Mouse (Mus musculus) lung, embryonic 16.5 days (tissue): ENCODE data around the gene Hdgfl3. TPM values are rescaled to one million over a fixed set of nuclear protein-coding genes. Genes with fewer than 3 reads are reported as not detected.
"Not testable (repeated sequence)": the region's sequence is repeated elsewhere in the genome, so short reads cannot be mapped to it uniquely, and the experiment has no call there.

ENCODE experiments used
- ATAC-seq: fragments of 200-750 bp; cut with Nextera tagmentation; 2 replicates; pipeline ENCODE4 v1.8.0; 2017; ENCODE audit warnings: low read depth, mild to moderate bottlenecking, moderate library complexity
- H3K27ac ChIP-seq: fragments of 300-500 bp; sonication (generic); 2 replicates; pipeline ENCODE4 v1.5.1; 2014; ENCODE audit warnings: mild to moderate bottlenecking, control low read depth, low read length
- H3K27me3 ChIP-seq: fragments of 300-500 bp; sonication (generic); 2 replicates; pipeline ENCODE4 v1.6.1; 2014; ENCODE audit warnings: low read depth, low read length, mixed read lengths; ENCODE audit not compliant: control insufficient read depth, insufficient read depth
- H3K36me3 ChIP-seq: fragments of 300-500 bp; sonication (generic); 2 replicates; pipeline ENCODE4 v1.6.1; 2014; ENCODE audit warnings: low read length; ENCODE audit not compliant: control insufficient read depth, insufficient read depth
- H3K4me1 ChIP-seq: fragments of 300-500 bp; sonication (generic); replicated peaks from 2 replicates; pipeline ENCODE4 v1.6.1; 2014; ENCODE audit warnings: low read length, mixed read lengths; ENCODE audit not compliant: control insufficient read depth, insufficient read depth
- H3K4me2 ChIP-seq: fragments of 300-500 bp; sonication (generic); 2 replicates; pipeline ENCODE4 v1.6.1; 2014; ENCODE audit warnings: low read depth, low read length, control low read depth
- H3K4me3 ChIP-seq: fragments of 300-500 bp; sonication (generic); 2 replicates; pipeline ENCODE4 v1.5.1; 2014; ENCODE audit warnings: mild to moderate bottlenecking, low read length, control low read depth
- H3K9ac ChIP-seq: fragments of 300-500 bp; sonication (generic); 2 replicates; pipeline ENCODE4 v1.6.1; 2014; ENCODE audit warnings: low read length, control low read depth
- H3K9me3 ChIP-seq: fragments of 300-500 bp; sonication (generic); 2 replicates; pipeline ENCODE4 v1.6.1; 2016; ENCODE audit warnings: low read length; ENCODE audit not compliant: control insufficient read depth
- WGBS: fragments of 180-500 bp; shearing (Covaris S2); extraction: QIAGEN DNeasy Blood & Tissue Kit; methylation state at CpG from one replicate; pipeline ENCODE4 v1.1.7; 2014; 5-methylcytosine and 5-hydroxymethylcytosine counted together
- polyA plus RNA-seq: library from polyadenylated mRNA; unstranded; fragments of >200 nt; fragmentation: Nextera tagmentation; extraction: Ambion mirVana; gene quantifications from 2 replicates; pipeline ENCODE4 v1.2.1, GENCODE M21; 2015

The Hdgfl3 gene
- polyA plus RNA-seq, 1 experiment from 2014 or later, result 7.4 TPM

- no peaks in the 10 kb centered on the region for H3K4me1 ChIP-seq
- H3K36me3 ChIP-seq, result no peaks in the 10 kb centered on the region
- H3K4me2 ChIP-seq, result no peak overlapping the region
- H3K4me3 ChIP-seq, result no peak overlapping the region
- H3K27ac ChIP-seq, result no peak overlapping the region
- H3K9me3 ChIP-seq, result no peaks in the 10 kb centered on the region
- ATAC-seq, result no peak
- no peaks in the 10 kb centered on the region for H3K27me3 ChIP-seq
- no peak overlapping the region for H3K9ac ChIP-seq
- 68% methylated on average over 7 of the region's 7 CpGs for WGBS
These were observed 92.1 kb downstream of the Hdgfl3 start for GRCm38 (mm10) chr7:81842141-81842540.

GRCm38 (mm10) chr7:81841439-81841838 is 92.8 kb downstream of the Hdgfl3 start:
- 69% methylated on average over 6 of the region's 6 CpGs for WGBS
- H3K4me2 ChIP-seq, result no peak overlapping the region
- H3K4me3 ChIP-seq, result no peak overlapping the region
- H3K9me3 ChIP-seq, result no peaks in the 10 kb centered on the region
- ATAC-seq, result no peak
- no peak overlapping the region for H3K27ac ChIP-seq
- no peaks in the 10 kb centered on the region for H3K27me3 ChIP-seq
- H3K36me3 ChIP-seq, result no peaks in the 10 kb centered on the region
- no peak overlapping the region for H3K9ac ChIP-seq
- H3K4me1 ChIP-seq, result no peaks in the 10 kb centered on the region

- Histone ChIP-seq H3K9ac (no peak overlapping the region), H3K9me3 (no peaks in the 10 kb centered on the region), H3K4me2 (no peak overlapping the region), H3K4me1 (no peaks in the 10 kb centered on the region), H3K4me3 (no peak overlapping the region), H3K36me3 (no peaks in the 10 kb centered on the region), H3K27ac (no peak overlapping the region), H3K27me3 (no peaks in the 10 kb centered on the region)
- ATAC-seq, result no peak
- WGBS, result 66% methylated on average over 7 of the region's 7 CpGs
These were observed 93.6 kb downstream of the Hdgfl3 start for GRCm38 (mm10) chr7:81840661-81841181.

GRCm38 (mm10) chr7:81839746-81840145 is 94.5 kb downstream of the Hdgfl3 start:
- WGBS, result 47% methylated on average over 6 of the region's 6 CpGs

GRCm38 (mm10) chr7:81837771-81838170 is 96.5 kb downstream of the Hdgfl3 start:
- H3K36me3 ChIP-seq, H3K9ac ChIP-seq, H3K9me3 ChIP-seq, H3K4me2 ChIP-seq, H3K4me3 ChIP-seq, ATAC-seq, H3K27me3 ChIP-seq, H3K4me1 ChIP-seq, H3K27ac ChIP-seq: not testable (repeated sequence)
- 85% methylated on average over 5 of the region's 5 CpGs for WGBS

More at GRCm38 (mm10) chr7:81839746-81840145, 94.5 kb downstream of the Hdgfl3 start:
- H3K9ac ChIP-seq, result no peak overlapping the region
- H3K27me3 ChIP-seq, result no peaks in the 10 kb centered on the region
- H3K4me2 ChIP-seq, result no peak overlapping the region
- no peak overlapping the region for H3K27ac ChIP-seq
- no peaks in the 10 kb centered on the region for H3K36me3 ChIP-seq
- ATAC-seq, result no peak
- no peaks in the 10 kb centered on the region for H3K9me3 ChIP-seq
- H3K4me3 ChIP-seq, result no peak overlapping the region
- H3K4me1 ChIP-seq, result no peaks in the 10 kb centered on the region

GRCm38 (mm10) chr7:81835430-81835829 is 98.8 kb downstream of the Hdgfl3 start:
- Histone ChIP-seq H3K27me3 (no peaks in the 10 kb centered on the region), H3K4me1 (no peaks in the 10 kb centered on the region), H3K36me3 (no peaks in the 10 kb centered on the region), H3K9ac (no peak overlapping the region), H3K9me3 (no peaks in the 10 kb centered on the region), H3K27ac (no peak overlapping the region), H3K4me3 (no peak overlapping the region), H3K4me2 (no peak overlapping the region)
- 86% methylated on average over 5 of the region's 5 CpGs for WGBS
- no peak for ATAC-seq

GRCm38 (mm10) chr7:81834847-81835246 is 99.4 kb downstream of the Hdgfl3 start:
- Histone ChIP-seq H3K4me1 (no peaks in the 10 kb centered on the region), H3K4me3 (no peak overlapping the region), H3K4me2 (no peak overlapping the region), H3K27me3 (no peaks in the 10 kb centered on the region), H3K9me3 (no peaks in the 10 kb centered on the region), H3K9ac (no peak overlapping the region), H3K27ac (no peak overlapping the region), H3K36me3 (no peaks in the 10 kb centered on the region)
- no peak for ATAC-seq

Other genes starting within 250 kb of the Hdgfl3 start
- 29.3 and 31.2 TPM in 2 replicates for gene Homer2, start 226.9 kb downstream of the Hdgfl3 start, polyA plus RNA-seq
- gene Ramac, start 171.5 kb downstream of the Hdgfl3 start, polyA plus RNA-seq, result 136 and 139 TPM in 2 replicates
- gene 3110040N11Rik, start 145.0 kb downstream of the Hdgfl3 start, polyA plus RNA-seq, result 37.3 and 44.1 TPM in 2 replicates
- gene Btbd1, start 105.0 kb downstream of the Hdgfl3 start, polyA plus RNA-seq, result 50.0 and 50.9 TPM in 2 replicates
- not detected in 2 replicates for gene Gm10160, start 78.7 kb downstream of the Hdgfl3 start, polyA plus RNA-seq
- gene Tm6sf1, start 75.5 kb downstream of the Hdgfl3 start, polyA plus RNA-seq, result 14.2 and 16.8 TPM in 2 replicates
- 1.1 and 1.7 TPM in 2 replicates for gene Bnc1, start 57.8 kb upstream of the Hdgfl3 start, polyA plus RNA-seq
- gene Sh3gl3, start 239.4 kb upstream of the Hdgfl3 start, polyA plus RNA-seq, result 2.0 and 2.9 TPM in 2 replicates